Mouse (Mus musculus): ENCODE results near the gene G3bp2. TPM values are rescaled to one million over a fixed set of nuclear protein-coding genes. Genes with fewer than 3 reads are reported as not detected.
A peak's percentile ranks its signal among the peaks of the same experiment; 100 is the strongest.

The G3bp2 gene
- total RNA-seq, 2 experiments from 2014 or later: 75.4 to 83.7 TPM

DNA sequence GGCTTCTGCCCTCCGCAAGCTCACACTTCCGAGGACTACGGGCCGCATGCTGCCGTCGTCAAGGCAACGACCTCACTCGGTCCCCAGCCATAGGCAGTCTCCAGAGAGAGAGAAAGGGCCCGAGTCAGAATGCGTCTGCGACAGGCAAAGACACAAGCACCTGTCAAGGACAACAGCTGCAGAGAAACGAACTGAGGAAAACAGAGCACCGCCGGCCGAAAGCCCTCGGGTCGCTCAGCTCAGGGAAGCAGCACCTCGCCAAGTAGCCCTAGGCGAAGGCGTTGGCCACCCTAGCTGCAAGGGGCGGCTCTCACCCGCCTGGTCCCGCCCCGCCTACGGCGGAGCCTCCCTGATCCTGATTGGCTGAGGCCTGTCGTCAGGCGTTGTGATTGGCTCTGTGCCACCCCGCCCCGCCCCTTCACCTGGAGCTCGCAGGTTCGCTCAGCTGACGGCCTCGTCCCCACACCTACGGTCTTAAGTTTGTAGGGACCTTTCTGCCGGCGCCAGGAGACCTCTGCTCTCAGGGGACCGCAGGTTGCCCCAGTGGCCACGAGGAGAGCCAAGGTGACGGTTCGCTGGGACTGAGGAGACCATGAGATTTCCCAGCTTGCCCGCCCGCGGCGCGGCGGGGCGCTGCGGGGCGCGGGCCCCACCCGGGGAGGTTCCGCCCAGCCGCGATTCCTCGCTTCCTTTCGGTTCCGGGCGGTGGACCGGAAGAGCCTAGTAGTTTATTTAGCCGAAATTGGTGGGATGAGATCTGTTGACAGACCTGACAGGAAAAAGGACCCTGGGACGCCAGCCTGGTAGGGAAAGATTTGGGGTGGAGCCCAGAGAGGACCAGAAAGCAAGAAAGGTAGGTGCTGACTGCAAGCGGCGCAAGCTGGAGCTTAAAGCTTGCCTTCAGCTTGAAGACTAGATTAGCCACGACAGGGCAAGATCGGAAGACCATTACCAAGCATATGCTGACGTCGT lies 40.9 kb downstream of the G3bp2 start:
- intact Hi-C loops (cut with DNase I): loop anchor here (2.0 kb wide), 1 partner anchor 80 kb away; the partner anchor contains the start of gene Rchy1

DNA sequence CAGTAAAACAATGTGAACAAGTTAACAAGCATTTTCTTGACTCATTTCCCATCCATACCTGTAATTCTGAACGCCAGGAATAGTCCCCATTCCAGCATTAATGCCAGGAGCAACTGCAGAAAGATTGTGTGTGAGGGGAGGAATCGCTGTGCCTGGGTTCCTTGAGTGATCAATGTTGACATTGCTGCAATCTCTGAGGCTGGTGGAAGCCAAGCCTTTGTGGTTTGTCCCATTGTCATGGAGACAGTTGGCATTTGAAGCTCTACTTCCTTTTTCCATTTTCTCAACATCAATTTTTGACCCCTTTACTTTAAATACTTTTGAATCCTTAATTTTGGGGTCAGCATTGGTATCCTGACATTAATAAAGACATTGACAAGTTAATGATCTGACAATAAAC lies 63.6 kb downstream of the G3bp2 start:
- DNase-seq: no peak
- intact Hi-C loops (cut with DNase I): no loop called here

More for the DNA sequence above, 40.9 kb downstream of the G3bp2 start:
- peak; percentile 92 to 93 for DNase-seq

- intact Hi-C loops (cut with DNase I): no loop called here
- no peak for DNase-seq
Observed at GRCm38 (mm10) chr5:92011756-92012155, 71.8 kb downstream of the G3bp2 start.

DNA sequence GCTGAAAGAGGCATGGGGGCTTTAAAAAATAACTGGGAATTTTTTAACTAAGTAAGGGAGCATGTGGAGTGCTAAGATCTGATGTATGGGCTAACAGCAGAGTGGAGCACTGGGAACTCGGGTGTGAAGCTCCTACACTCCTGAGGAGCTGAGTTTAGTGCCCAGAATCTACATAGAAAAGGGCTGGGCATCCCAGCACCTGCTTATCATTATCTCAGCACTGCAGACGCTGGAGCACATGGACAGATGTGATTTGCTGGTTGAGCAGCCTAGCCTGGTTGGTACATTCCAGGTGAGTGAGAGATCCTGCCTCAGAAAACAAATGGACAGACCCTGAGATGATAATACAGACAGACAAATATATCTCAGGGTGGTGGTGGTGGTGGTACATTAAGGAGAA lies 73.7 kb downstream of the G3bp2 start:
- intact Hi-C loops (cut with DNase I): no loop called here
- DNase-seq: no peak

DNA sequence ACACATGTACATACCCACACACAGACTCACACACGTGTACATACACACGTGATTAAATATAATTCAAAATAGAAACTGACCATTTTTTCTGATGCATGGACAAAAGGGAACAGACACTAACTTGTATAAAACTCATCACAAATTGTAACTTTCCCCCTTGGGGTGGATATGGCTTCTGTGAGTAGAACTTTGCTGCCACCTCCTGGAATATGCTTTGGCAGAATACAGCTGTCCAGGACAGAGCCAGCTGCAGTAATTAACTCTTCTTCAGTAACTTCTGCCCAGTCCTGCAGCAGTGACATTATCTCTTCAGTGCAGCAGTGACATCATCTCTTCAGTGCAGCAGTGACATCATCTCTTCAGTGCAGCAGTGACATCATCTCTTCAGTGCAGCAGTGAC lies 80.5 kb downstream of the G3bp2 start:
- intact Hi-C loops (cut with DNase I): loop anchor here (2.0 kb wide), 3 partner anchors 90 to 538 kb away; partner anchors contain the start of gene Parm1

More for the DNA sequence above, 80.5 kb downstream of the G3bp2 start:
- peak; percentile 22 to 44 for DNase-seq

Other genes starting within 250 kb of the G3bp2 start
- 10 to 100 TPM; 38.3 to 42.3 TPM for gene Rchy1, start 120.7 kb downstream of the G3bp2 start, total RNA-seq (2021)
- not detected for gene Odaph, start 96.2 kb downstream of the G3bp2 start, total RNA-seq (2021)
- gene Cdkl2, start 39.8 kb downstream of the G3bp2 start, total RNA-seq (2021): 1 to 10 TPM; 2.9 to 3.1 TPM
- gene Uso1, start 54.2 kb upstream of the G3bp2 start, total RNA-seq (2021): 10 to 100 TPM; 42.9 to 46.4 TPM
- not detected for gene U90926, start 131.7 kb upstream of the G3bp2 start, total RNA-seq (2021)
- not detected for gene Ppef2, start 172.6 kb upstream of the G3bp2 start, total RNA-seq (2021)
- 10 to 100 TPM in 1 of 2 experiments, 1 to 10 TPM in 1; 9.9 to 13.0 TPM for gene Naaa, start 194.5 kb upstream of the G3bp2 start, total RNA-seq (2021)
- gene Sdad1, start 226.8 kb upstream of the G3bp2 start, total RNA-seq (2021): 10 to 100 TPM; 15.6 to 18.0 TPM
- gene Cxcl9, start 244.4 kb upstream of the G3bp2 start, total RNA-seq (2021): under 1 TPM; 0.64 to 0.81 TPM
- gene Art3, start 248.1 kb upstream of the G3bp2 start, total RNA-seq (2021): 100 to 1,000 TPM; 369 to 606 TPM